Mouse (Mus musculus) left cerebral cortex, adult 9 months (tissue): ENCODE data around the gene Kdm8.

Experiments used
- DNase-seq, 2 experiments: peaks; one replicate each; pipeline ENCODE4 v3.0.0; 2022; ENCODE audit warnings: low spot score in 2 of 2

Kdm8 gene

DNA sequence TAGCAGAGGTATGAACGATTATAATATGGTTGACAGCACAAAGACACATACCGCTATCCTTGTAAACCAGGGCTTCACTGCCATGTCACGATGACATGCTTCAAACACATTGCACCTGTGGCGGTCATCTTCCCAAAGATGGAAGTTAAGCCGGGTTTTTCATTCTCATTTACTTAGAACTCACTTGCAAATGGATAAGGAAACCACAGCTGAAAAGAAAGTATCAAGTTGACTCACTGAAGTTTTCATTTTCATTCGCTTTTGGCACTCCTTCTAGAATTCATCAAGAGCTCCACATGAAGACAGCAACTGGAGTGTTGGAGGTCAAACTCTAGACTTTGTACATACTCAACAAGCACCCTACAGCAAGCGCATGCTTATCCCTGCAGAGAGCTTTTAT, 56.4 kb downstream of the Kdm8 start:
- DNase-seq, result no peak

DNA sequence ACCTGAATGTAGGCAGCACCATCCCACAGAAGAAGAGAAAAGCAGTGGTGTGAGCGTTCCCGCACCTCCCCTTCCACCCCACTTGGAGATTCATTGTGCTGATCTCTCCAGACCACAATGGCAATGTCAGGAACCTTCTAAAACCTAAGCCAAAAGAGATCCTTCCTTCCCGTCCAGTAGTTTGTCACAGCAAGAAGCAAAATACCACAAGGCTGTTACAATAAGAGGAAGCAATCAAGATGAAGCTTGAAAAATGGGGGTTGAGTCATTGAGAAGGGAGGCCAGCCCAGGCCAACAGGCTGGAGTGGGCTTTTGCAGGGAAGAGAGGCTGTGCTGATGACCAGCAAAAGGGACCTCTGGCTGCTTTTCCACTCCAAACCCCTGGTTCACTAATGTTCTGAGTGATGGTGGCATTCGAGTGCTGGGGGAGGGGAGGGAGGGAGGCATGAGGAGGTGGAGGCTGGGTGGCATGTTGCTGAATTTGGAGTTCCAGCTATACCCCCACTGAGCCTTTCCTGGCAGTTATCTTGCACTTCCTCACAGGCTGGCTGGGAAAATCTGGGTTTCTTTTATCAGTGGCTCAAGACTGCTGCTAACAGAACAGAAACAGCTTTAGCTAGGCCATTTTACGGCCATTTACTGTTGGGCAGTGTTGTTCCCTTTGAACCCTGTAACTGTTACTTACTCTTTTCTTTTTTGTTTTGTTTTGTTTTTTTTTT, 59.1 kb downstream of the Kdm8 start:
- DNase-seq, result no peak

DNA sequence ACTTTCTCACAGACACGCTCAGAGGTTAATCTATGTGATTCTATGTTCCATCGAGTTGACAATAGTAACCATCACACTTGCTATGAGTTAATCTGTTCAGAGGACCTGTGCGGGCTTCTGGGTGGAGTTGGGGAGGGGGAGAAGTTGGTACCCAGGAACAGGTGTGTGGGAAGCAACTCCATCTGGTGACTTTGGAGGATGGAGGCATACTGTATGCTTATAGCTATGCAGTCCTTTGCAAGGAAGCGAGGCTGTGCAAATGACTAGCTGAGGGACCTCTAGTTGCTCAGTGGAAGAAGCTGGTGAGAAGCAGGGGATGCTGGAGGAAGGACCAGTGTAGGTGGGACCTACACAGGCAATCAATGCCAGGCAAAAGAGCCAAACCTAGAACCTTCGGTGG, 60.1 kb downstream of the Kdm8 start:
- peak in 1 of 2 experiments; percentile 66 for DNase-seq

DNA sequence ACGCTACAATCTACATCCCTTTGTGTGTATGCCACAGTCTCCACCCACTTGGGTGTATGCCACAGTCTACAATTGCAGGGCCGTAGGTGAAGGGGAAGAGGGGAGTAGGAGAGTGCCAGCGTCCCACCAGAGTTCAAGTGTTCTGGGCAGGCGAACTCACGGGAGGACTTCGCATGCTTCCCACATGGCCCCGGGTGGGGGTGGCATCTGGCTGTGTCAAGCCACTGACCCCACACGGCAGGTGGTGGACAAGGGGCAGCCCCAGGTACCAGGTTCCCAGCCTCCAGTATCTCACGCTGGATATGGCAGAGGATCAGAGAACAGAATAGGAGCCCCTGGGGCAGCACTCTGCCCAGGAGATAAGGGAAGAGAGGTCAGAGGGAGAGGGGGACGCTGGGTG, 61.1 kb downstream of the Kdm8 start:
- no peak for DNase-seq

DNA sequence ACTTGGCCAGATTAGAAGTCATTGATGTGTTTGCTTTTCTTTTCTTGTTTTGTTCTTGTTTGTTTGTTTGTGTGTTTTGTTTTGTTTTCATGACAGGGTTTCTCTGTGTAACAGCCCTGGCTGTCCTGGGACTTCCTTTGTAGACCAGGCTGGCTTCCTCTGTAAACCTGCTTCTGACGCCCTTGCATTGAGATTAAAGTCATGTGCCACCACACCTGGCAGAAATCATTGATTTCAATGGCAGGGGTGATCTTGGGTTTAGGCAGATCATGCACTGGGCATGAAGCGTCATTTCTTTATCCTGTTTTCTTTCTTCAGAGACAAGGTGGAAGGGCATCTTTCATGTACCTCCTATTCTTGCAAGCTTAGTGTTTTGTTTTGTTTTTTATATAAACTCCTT, 62.8 kb downstream of the Kdm8 start:
- DNase-seq, result no peak

DNA sequence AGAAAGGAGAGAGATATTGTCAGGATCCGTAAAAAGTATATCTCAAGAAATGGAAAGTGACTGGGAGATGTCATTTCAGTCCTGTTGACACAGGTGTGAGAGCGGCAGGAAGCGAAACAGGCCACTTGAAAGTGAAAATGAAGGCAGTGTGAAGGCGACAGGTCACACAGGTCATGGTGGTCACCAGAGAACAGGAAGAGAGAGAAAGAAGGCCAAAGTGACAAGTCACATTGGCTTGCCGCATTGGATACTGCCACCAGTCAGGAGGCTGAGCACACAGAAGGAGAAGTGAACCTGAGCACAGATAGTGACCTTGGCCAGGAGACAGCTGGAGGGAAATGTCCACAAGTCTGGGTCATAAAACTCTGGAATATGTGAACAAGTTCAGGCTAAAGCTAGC, 67.0 kb downstream of the Kdm8 start:
- DNase-seq, result no peak

DNA sequence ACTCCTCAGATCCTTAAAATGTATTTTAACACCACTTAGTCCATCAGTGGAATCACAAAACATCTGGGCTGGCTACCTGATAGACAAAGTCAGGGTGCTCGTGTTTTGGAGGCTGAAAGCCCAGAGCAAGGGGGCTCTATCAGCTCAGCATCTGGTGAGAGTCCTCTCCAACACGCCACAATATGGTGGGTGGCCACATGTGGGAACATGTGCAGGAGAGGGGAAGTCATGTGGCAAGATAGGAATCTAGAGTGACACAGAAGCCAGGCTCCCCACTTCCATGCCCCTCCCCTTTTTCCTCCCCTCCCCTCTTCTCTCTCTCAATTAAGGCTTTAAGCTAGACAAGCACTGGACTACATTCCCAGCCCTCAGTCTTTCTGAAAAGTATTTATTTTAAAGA, 67.4 kb downstream of the Kdm8 start:
- DNase-seq, result no peak
